Mouse (Mus musculus) small intestine, adult 2 months (tissue): ENCODE data around the gene 1700021F05Rik.

Experiments used
- CTCF ChIP-seq: fragments of 200-500 bp; IDR thresholded peaks from 2 replicates; pipeline ENCODE4 v1.5.1; 2012; ENCODE audit warnings: low read depth, mild to moderate bottlenecking, control low read depth, inconsistent platforms, low read length, moderate library complexity, mixed read lengths; ENCODE audit not compliant: insufficient replicate concordance, insufficient read length; ENCODE audit errors: extremely low read depth
- POLR2A ChIP-seq: fragments of 200-500 bp; IDR thresholded peaks from 2 replicates; pipeline ENCODE4 v1.6.1; 2012; ENCODE audit warnings: low read depth, mild to moderate bottlenecking, control low read depth, inconsistent platforms, low read length, moderate library complexity

GRCm38 (mm10) chr10:43579381-43580261, 38.8 kb upstream of the 1700021F05Rik start:
- no peak for TF ChIP-seq POLR2A
- no peak for TF ChIP-seq CTCF
